Mouse (Mus musculus): ENCODE results near the gene Zeb2. TPM values are rescaled to one million over a fixed set of nuclear protein-coding genes. Genes with fewer than 3 reads are reported as not detected.

The Zeb2 gene
- polyA plus RNA-seq, 1 experiment: 20.5 TPM

DNA sequence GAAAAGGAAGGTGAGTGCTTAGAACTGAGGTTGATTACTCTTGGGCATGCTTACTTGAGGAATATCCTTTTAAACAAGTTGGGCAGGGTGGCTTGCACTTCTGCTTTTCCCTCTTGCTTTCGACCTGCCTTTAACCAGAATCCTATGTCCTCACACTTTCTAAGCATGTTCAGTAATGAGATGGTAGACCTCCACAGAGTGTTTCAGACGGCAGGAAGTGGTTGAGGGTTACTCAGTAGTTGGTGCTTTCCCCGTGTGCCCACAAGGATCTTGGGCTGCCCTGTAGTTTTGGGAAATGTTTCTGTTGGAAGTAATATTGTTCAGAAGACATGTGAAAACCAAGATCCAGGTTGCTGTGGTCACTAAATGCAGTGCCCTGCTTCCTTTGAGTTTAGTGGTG lies 135.5 kb downstream of the Zeb2 start:
- no peak for DNase-seq (ENCODE audit: low spot score)

DNA sequence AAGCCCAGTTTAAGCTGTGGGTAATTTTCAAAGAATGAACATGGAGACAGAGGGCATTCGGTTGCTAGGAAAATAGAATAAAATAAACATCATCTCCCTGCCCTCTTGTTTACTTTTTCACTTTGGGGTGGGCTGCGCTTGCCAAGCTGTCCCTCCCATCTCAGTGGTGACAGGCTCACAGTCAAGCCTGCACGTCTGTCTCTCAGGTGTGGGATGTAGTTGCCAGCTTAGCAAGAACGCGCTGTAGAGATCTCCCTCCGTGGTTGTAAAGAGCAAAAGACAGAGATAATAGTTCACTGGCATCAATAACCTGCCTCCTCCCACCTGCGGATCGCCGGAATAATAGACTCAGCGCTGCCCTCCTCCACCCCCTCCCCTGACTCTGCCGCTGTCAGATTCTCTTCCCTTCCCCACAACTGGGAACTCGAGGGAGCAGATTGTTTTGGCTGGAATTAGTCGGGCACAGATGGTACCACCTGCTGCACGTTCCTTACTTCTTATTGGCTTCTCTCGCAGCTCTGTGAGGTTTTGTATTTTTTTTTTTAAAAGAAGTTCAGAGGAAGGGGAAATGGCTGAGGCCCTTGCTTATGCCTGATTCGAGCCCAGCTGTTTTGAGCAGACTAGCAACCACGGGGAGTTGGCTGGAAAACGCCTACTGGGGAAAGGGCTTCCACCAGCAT lies 138.0 kb downstream of the Zeb2 start:
- DNase-seq (ENCODE audit: low spot score): no peak

DNA sequence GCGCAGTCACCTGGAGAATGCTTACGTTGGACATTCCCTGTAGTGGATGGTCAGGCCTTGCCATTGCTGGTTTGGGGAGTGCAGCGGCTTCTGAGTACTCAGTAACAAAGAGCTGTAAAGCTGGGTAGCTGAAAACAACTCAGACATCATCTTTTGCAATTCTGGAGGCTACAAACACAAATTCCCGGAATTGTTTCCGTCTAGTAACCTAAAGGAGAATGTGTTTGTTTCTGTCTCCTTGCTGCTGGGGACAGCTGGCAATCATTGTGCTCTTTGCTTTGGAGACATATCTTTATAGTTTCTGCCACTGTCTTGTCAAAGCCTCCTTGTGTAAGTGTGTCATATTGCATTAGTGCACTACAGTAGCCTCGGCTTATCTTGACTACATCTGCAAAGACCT lies 139.2 kb downstream of the Zeb2 start:
- DNase-seq (ENCODE audit: low spot score): no peak

DNA sequence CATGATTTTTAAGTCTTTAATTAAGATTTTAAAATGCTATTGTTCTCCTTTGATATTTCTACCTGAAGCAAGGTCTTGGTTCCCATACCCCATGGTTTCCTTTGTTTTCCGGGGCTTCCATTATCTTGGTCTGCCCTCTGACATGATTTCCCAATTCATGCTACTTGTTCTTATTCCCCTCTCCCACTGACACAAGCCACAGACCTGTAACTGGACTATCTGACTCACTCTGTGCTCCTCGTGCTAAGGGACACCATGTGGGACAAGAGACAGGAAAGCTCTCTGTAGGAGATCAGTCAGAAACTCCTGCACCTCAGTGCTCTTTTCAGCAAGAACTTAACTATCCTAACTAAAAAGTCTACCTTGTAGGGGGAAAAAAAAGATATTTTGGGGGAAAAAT lies 139.6 kb downstream of the Zeb2 start:
- no peak for DNase-seq (ENCODE audit: low spot score)

DNA sequence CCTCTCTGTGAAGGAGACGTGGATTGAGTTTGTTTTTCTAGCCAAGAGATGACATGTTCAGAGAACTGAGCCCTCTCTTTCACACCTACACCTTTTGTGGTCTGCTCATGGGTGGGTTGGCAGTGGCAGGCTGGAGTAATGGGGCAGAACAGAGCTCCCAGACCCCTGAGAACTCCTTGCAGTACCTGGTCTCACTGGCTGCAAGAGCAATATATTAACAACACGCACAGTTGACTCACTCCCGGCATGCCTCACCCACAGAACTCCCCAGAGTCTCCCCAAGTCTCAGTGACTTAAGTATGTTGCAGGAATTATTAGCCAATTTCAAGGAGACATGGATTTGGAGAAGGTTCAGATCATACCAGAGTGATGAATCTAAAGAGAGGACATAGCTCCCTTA lies 140.1 kb downstream of the Zeb2 start:
- no peak for DNase-seq (ENCODE audit: low spot score)

DNA sequence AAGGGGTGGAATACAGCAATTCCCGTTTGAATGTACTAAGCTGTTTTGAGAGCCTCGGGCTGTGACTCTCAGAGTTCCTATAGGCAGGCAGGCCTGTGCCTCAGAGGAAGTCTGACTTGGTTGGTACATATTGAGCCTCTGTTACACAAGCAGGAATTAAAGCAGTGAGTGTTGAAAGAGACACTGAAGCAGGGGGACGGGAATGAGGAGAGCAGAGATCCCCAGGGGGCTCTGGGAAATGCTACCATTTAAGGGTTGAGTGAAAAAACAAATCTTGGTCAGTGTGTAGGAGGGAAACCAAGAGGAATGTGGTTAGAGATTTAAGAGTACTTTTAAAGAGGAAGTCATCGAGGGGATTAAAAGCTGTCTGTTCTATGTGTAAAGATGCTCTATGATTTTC lies 140.7 kb downstream of the Zeb2 start:
- DNase-seq (ENCODE audit: low spot score): no peak

DNA sequence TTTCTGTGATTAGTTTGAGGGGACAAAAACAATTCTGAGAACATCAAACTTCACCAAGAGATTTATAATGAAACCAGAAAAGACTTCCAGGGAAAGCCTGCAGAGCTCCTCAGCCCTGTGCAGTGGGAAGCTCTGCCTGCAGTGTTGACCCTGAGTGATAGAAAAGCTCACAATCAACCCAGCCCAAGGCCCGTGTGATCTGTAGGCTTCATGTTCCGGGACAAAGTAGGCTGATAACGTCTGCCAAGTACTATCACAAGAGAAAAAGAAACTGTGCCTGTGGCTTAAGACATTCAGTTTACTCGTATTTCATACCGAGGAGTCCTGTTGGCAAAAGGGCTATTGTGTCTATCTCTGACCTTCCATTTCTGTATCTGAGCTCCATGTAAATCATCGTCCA lies 143.4 kb downstream of the Zeb2 start:
- no peak for DNase-seq (ENCODE audit: low spot score)

DNA sequence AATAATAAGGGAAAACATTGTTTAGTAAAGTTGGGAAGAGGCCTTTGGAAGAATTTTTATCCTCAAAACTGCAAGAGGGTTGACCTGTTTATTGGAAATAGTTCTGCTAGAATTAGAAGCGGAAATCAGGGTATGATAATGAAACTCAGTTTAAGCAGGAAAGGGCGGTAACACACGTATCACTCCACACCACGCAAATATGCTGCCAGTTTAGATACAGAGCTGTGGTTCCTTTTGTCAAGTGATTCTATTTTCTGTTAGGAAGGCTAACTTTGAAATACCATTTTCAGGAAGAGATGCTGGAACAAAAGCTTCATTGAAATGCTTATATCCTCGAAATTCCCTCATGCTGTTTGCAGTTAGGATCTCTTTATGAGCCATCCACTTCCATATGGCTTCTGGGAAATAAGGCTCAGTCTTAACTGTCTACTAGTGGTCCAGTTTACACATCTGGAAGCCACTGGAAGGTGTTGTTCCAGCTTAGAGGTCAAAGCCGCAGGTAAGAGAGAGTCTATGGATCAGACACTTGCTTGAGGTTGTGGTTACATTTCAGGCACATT lies 147.0 kb downstream of the Zeb2 start:
- DNase-seq (ENCODE audit: low spot score): no peak

DNA sequence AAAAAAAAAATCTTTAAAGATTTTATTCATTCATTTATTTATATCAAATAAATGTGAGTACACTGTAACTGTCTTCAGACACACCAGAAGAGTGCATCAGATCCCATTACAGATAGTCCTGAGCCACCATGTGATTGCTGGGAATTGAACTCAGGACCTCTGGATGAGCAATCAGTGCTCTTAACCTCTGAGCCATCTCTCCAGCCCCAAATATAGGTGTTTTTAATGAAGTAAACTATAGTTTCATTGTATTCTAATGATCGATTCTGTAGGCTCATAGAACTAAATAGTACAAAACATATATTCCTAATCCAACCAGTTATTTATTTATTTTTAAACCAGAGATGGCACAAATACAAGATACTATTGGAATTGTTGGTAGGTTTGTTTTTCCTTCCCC lies 147.6 kb downstream of the Zeb2 start:
- DNase-seq (ENCODE audit: low spot score): no peak

DNA sequence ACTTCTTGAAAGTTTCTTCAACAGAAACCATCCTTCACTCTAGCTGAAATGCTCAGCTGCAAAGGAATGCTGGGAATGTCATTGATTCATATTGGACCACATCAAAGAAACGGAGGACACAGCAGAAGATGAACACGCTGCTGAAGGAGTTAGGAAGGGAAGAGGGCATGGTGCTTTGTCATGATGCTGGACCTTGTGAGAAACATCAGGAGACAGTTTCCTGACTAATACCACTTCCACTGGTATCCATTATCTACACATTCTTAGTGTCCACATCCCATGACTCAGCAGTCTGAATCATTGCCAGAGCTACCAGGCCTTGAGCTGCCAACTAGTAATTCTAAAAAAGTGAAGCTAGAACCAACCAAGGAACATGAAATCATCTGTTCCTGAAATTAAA lies 148.0 kb downstream of the Zeb2 start:
- no peak for DNase-seq (ENCODE audit: low spot score)

DNA sequence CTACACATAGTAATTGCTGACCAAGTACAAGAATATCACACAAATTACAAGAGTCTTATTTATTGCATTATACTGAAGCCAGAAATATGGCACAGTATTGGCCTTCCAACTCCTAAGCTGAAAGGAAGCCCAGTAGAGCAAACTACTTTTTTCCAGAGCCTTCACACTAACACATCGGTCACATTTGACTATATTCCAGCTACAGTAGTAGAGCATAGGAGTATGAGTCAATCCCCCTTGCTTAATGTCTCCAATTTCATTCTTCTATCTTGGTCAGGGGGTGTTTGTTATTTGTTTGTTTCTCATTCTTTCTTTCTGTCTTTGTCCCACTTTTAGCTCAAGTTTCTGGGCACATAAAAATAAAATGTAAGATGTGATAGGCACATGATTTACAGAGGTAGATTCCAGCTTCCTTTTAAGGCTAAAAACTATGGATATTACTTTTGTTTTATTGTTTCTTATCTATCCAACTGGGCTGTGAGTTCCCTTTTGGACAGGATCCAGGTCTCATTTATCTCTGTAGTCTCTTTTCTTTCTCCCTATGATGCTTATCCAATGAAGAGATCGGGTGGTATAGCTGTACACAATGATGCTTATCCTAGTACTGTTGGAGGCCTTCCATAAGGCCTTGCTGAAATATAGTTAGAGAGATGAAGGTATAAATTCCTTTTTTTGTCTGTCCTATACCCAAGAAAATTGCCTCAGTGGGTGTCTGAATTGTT lies 151.2 kb downstream of the Zeb2 start:
- DNase-seq (ENCODE audit: low spot score): no peak

DNA sequence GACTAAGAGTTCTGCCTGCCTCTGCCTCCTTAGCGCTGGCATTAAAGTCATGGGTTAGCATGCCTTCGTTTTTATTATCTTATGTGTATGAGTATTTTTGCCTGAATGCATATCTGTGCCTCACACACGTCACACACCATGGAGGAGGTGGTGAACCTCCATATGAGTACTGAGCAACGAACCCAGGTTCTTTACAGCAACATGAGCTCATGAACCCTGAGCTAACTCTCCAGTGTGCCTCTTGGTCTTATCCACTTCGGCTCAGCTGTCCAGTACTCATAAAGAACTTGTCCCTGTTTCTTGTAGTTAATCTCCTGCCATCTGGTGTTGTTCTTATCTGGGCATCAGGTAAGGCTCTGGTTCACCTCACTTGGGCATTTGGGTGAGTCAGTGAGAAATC lies 154.6 kb downstream of the Zeb2 start:
- DNase-seq (ENCODE audit: low spot score): no peak

DNA sequence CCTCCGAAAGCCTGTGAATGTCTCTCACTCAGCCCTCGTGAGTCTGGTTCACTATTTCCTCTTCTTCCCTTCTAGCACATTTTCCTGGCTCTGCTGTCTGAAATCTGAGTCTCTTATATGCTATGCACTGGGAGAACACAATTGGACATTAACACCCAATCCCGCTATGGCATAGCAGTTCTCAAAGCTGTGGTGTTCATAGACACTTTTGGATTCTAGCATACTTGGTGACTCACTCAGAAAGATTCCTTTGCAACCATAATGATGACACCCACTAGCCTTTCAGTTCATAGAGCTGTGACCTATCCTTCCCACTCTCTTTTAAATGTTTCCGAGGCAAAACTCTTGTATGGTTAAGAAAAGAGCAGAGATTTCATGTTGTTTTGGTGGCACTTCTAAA lies 156.0 kb downstream of the Zeb2 start:
- no peak for DNase-seq (ENCODE audit: low spot score)

DNA sequence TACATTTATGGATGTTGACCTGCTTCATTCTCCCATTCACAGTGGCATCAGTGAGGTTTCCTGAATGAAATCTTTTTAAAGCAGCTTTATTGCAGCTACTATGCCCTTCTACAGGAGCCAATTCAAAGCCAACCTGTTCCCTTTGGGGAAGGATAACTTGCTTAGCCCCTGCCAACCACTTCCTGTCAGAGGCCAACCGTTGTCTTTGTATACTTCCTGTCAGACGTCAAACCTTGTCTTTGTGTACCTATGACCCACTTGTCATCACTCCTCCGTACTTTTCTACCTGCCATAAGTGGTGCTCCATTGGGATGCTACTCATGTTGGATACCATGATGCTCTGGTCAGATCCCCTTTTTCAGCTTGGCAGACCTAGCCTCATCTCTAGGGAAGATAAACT lies 156.6 kb downstream of the Zeb2 start:
- DNase-seq (ENCODE audit: low spot score): no peak

DNA sequence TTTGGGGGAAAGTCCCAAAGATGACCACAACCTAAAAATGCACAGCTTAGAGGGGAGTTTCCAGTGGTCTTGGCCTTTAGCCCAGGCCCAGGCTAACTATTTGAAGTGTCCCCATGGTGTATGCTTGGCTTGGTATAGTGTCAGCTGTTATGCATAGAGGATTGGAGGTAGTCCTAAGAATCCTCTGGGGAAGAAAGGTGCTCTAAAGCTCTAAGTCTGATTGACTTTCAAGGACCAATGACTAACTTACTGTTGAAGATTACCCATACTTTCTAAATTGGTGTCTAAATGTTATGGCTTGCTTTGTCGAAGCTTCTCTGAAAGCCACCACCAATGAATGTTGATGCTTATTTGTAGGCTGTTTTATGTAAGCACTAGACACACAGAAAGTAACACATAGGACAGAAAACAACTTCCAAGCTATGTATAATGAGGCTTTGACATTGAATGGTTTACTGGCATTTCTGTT lies 159.8 kb downstream of the Zeb2 start:
- no peak for DNase-seq (ENCODE audit: low spot score)

DNA sequence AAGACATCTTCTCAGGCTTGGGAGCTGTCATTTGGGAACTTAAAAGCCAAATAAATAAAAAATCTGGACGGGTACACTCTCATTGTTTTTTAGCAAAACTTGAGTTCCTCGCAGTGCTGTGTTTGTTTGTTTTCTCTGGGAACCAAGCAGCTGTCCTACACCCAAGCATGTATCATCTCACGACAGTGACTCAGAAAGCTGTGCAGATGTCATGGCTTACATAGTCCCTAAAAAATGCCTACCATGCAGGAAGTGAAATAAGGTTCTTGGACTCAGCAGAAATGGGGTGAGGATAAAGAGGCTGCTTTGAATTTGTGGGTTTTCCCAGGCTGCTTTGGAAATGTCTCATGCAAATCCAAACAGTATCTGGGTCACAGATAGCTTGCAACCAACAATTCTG lies 161.0 kb downstream of the Zeb2 start:
- no peak for DNase-seq (ENCODE audit: low spot score)

DNA sequence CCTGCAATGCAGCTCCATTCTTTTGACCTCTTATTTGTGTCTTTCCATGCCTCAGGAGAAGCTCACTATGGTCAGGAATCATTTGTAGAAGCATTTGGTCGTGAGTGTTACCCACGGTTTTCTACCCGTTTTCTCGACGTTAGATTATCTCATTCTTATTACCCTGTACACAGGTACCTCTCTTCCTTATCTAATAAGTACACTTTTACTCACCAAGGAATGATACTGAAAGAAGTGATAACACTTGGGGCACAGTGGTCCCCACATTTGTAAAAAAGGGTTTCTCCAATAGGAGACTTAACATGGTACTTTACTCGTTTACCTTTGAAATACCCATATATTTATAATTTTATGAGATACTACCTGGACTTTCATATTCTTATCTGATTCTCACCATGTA lies 161.7 kb downstream of the Zeb2 start:
- no peak for DNase-seq (ENCODE audit: low spot score)

DNA sequence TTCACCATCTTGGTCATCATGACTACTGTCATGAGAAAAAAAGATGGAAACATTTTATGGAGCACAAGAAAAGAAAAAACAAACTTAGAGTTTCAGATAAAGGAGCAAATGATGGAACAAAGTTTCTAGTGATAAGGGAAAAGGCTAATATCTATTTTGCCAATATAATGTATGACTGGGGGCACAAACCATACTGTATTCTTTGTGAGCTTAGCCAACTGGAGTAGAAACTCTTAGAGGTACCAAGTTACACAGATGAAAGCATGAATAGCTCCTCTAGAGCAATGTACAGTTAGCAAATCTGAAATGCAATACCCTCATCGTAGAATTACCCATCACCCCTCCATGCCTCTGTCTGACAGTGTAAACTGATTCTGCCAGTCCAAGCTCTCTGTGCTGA lies 163.0 kb downstream of the Zeb2 start:
- no peak for DNase-seq (ENCODE audit: low spot score)

DNA sequence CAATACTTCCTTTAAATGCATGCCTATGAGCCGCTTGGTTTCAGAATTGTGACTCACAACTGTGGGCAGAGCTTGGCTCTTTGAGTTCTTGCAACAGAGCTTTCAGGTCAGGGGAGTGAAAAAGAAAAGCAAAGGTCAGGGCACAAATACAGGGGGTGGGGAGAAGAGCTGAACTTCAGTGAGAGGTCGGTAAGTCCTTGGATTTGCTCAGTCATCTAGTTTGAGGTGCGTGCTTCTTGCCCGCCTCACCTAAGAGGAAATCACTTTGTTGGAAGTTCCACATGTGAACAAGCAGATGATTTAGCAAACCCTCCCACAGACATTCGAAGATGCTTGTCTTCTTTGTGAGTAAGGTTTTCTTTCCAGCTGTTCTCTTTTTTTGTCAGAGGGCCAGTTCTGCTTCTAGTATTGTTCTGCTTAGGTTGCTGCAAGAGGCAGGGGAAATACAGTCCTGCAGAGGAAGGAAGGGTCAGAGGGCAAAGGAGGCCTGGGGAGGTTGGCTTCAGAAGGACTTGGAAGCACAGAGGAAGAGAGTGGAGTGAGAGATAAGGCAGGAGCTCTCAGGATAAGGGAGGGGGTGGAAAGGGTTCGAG lies 164.3 kb downstream of the Zeb2 start:
- no peak for DNase-seq (ENCODE audit: low spot score)

DNA sequence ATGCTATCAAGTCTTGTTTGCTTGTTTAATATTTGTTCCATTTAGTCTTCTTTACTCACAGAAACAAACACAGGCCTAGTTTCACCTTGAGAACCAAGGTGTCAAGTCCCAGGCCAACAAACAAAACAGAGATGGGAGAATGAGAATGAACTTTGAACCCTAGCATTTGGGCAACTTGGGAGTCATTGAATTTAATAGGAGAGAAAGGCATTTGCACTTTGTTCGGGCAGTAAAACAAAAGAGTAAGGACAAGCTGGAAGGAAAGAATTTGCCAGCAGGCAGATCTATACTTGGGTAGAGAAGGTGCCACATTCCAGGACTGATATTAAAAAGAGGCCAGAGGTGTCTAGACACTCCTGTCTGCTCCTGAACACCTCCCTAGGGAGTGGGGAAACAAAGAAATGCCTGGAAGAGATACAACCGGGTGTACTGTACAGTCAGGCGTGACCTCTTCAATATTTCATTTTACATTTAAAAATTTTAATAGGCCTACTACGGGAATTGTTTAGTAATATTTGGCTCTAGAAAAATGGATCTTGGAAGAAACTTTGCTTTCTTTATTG lies 165.5 kb downstream of the Zeb2 start:
- no peak for DNase-seq (ENCODE audit: low spot score)

DNA sequence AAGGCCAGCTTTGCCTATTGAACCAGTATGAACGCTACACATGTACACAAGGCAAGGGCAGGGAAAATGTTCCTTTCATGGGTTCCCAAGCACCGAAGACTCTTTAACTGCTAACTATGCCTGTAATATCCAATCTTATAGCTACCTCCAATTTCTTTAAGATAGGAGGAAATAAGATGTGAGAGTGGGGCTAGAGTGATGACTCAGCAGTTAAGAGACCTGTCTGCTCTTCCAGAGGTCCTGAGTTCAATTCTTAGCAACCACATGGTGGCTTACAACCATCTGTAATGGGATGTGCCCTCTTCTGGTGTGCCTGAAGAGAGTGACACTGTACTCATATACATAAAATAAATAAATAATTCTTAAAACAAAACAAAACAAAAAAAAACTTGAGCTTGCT lies 172.5 kb downstream of the Zeb2 start:
- no peak for DNase-seq (ENCODE audit: low spot score)

All from urinary bladder, adult 2 months (tissue).